Mouse (Mus musculus) yolk sac, embryonic 10.5 days (tissue): ENCODE data around the gene Lmbr1l.

ENCODE experiments used
- DNase-seq: peaks from one replicate; pipeline ENCODE4 v3.0.0-alpha.2; 2017; ENCODE audit warnings: low spot score

Lmbr1l gene

DNA sequence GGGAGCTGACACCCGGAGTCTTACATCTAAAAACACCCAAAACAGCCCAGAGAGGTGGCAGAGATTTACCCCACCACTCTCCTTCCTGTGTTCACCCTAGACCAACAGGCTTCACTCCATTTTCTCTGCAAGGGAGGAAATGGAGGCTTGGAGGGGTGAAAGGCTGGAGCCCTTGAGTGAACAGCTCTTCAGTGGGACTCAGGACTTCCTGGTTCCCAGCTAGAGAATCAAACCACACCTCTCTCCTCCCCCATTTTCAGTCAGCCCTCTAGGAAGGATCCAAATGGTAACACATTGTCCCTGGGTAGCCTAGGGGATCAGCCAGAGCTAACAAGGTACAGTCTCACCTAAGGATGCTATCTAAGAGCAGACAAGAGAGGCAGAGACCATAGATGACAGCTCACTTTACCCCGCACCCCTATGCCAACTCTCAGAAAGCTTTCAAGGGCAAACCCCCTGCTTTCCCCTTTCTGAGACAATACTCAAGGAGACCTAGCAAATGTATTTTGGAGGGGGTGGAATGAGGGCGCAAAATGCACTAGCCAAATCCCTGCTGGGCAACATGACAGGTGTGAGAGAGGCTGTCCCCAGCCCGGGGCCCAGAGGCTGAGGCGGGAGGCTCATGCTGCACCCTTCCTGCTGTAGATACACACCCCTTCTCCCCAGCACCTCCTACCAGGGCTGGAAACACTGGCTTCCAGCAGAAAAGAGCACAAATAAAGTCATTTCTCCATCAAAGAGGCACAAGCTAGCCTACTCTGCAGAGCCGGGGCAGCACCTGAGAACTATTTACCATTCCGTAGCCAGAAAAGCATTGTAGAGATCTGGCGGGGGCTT lies 48.5 kb downstream of the Lmbr1l start:
- DNase-seq: no peak

DNA sequence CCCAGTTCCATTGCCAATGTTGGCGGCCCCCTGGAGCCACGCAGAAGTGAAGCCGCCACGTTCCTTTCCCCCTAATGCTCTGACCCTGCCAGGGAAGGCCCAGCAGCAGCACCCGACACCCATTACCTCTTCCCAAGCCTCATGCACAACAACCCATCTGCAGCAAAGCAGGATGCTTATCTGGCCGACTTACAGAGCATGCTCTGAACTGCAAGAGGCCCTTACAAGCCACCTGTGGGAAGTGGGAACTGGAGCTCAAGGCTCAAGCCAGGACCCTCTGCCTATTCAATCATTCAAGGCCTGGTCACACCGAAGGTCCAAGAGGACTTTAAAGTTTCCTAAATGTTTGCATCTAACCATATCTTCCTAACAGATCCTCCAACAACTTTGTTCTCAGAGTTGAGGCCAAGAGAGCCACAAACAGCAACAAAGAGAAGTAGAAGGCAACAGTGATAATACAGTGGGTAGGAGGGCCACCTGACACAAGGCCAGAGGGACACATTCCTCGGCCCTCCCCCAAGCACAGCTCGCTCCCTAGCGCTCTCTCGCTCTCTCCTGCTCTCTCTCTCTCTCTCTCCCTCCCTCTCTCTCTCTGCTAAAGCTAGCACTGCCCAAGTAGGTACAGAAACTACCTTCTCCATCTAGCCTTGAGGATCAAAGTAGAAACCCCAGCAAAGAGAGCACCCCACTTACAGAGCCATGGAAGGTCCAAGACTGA lies 49.5 kb downstream of the Lmbr1l start:
- DNase-seq: peak; percentile 52

DNA sequence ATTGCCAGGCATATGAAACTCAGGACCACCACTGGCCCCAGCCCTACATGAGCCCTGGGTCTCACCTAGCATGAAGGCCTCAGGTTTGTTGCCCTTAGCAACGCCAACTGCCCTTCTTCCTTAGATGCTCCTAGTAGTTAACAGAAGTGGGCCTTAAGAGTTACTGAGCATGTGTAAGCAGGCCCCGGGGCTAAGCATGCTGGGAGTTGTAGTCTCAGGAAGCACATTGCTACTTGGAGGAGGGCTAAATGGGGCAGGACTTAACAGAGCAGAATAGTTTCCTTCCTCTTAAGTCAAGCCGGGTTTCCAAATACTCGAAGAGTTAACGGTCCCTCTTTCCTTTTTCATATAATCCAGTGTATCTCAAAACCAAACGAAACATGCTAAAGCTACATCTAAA lies 50.7 kb downstream of the Lmbr1l start:
- no peak for DNase-seq

DNA sequence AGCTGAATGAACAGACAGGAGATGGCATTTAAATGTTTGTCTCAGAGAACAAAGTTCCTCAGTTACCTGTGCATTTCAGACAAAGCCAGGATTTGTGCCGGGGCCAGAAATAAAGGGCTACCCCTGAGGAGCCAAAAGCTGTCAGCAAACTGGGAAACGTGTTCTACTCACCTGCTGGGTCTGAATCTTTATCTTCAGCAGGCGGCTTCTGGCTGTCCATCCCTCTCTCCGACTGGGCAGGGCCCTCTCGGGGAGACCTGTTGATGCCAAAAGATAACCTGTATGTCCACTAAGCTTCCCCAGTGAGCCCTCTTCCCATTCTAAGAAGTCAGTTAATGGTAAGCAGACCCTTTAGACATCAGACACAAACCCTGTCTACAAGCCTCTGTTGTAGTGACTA lies 51.5 kb downstream of the Lmbr1l start:
- DNase-seq: no peak

DNA sequence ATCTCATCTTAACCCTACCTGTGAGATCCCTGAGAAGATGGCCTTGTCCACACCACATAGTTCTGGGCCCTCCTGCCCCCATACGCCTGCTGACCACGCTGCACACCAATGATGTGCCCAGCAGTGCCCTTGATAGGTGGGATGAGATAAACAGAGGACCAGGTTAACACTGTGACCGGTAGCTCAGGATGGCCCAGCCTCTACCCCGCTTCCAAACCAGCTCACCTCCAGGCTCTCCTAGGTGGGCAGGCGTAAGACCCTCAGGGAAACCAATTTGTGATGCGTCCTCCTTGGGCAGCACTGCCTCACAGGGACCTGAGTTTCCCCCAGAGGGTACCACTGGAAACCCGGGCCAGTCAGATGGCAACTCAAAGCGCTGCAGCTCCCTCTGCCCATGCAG lies 52.3 kb downstream of the Lmbr1l start:
- DNase-seq: no peak

DNA sequence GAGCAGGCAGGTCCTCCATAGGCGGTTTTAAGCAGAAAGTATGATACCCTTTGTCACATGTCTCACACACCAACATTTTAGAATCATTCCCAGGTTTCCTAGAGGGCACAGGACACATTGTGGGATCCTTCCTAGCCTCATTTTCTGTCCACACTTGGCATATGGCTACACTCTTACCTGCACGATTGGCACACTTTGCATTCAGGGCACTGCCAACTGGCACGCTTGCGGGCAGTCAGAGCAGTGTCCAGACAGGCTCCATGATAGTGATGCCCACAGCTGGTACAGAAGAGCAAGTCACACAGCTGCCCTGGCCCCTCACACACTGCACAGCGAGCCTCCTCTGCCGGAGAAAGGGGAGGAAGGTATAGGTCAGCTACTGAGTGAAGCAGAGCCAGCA lies 53.1 kb downstream of the Lmbr1l start:
- DNase-seq: no peak

DNA sequence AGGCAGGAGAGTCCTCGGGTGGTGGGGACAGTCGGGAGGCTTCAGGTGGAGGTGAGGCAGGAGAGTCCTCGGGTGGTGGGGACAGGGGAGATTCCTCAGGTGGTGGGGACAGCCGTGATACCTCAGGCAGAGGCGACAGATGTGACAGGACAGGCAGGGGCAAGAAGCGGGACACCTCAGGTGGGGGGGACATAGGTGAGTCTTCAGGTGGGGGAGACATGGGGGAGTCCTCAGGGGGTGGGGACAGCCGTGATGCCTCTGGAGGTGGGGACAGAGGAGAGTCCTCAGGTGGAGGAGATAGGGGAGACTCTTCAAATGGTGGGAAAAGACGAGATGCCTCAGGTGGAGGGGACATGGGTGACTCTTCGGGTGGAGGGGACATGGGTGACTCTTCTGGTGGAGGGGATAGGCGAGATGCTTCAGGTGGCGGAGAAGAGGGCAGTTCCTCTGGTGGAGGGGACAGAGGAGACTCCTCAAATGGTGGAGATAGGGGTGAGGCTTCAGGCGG lies 54.5 kb downstream of the Lmbr1l start:
- no peak for DNase-seq

DNA sequence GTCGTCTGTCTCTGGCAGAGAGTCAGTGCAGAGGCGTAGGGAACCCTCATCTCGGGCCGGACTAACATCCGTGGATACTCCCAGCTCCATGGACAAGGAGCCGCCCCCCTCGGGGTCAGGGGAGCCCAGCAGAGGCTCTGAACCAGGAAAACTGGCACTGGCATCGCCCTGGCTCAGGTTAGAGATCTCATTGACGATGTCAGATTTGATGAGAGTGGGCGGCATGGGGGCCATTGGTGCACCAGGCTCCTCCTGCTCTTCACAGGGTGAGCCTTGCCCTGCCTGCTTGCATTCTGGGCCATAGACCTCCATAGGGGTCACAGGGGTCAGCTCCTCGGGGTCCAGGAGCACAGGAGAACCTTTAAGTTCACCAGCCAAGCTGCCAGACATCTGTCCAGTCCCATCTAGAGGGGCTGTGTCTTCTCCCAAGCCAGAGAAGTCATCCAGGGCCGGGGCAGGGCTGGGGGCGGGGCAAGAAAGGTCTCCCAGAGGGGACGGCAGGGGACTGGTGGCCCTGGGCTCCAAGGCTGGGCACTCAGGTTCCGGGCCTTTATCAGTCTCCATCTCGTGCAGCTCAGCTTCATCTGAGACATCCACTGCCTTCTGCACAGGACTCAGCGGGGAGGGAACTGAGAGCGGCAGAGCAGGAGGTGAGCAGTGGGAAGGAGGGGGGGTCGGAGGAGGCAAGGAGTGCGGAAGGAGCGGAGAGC lies 56.2 kb downstream of the Lmbr1l start:
- no peak for DNase-seq

DNA sequence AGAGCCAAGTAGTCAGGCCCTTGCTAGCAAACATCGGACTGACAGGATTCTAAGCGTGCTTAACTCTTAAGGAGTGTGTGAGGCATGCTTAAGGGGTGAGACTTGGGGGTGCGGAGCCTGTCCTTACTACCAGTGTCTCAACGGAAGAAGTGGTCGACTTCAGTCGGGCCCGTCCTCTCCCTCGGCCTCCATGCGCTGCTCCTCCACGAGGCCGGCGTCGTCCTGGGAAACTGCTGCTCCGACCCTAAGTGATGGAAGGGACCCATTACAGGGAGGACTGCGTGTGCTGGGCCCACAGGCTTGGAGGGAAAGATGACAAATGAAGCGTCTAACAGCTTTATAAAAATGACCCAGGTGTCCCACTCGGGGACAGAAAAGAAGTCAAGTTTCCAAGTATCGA lies 57.1 kb downstream of the Lmbr1l start:
- no peak for DNase-seq

DNA sequence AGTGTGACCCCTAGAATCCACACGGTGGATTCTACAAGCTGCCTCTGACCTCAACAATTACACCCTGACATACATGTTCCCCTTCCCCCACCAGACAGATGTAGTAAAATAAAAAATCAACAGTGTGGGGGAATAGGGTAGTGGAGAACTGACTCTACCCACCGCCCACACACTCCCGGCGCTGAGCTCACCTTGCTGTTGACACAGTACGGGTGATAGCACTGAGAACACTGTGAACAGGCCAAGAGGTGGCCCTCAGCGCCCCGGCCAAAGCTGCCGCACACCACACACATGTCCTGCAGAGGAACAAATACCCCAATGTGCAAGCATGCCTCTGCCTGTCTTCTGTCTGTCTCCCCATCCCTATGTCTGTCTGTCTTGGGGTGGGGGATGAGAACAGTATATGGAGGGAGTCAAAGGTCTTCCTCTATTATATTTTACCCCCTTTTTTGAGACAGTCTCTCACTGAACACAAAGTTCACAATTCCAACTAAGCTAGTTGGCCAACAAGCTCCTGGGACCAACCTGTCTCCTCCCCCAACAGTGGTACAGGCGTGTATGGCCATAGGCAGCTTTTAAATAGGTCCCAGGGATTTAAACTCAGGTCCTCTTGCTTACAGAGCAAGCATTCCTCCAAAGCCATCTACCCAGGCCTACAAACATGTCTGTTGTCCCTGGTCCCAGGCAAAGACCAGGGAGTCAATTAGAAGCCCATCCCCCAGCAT lies 58.5 kb downstream of the Lmbr1l start:
- no peak for DNase-seq

DNA sequence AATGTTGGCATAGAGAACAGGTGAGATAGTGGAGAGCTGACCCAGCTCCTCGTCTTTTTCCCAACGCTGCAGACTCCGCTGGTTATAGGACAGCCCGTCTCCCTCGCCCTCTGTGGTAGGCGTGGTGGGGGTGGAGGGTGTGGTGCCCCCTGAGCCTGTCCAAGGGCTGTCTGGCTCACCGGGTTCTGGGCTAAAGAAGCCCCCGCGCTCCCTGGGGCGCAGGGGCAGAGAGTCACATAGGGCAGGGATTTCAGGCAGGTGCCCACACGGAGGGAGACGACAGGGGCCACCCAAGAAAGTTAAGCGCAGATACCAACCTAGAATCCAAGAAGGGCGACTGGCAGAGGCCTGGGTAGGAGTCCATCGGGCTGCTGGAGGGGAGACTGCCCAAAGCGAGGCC lies 63.8 kb downstream of the Lmbr1l start:
- DNase-seq: no peak
